Comparison of ENCODE assay signal across 8 mouse cellular contexts in genomic region chr7:82648353-82649080, GRCm38 (mm10). TPM values are rescaled to one million over a fixed set of nuclear protein-coding genes. Genes with fewer than 3 reads are reported as not detected.
A peak's percentile ranks its signal among the peaks of the same experiment; 100 is the strongest.
DNase-seq lines count a peak whose midpoint lies in the region; ATAC-seq lines count a peak whose summit lies in the region.

Gene Saxo2, minus strand, starts transcription at chr7:82648528.
Gene Efl1, plus strand, starts transcription at chr7:82648614.

- peak; percentile 98 for DNase-seq in ZHBTc4 (ENCODE audit: low read depth, low spot score)
- peak; percentile 93 for DNase-seq in gastrocnemius, adult 8-10 months (ENCODE audit: low spot score in 2 of 2)
- peak; percentile 72 for DNase-seq in hindlimb bud, embryonic 11.5 days (ENCODE audit: extremely low spot score, low read depth, low spot score)
- peak; percentile 94 to 97 for DNase-seq in left cerebral cortex, adult 8-10 months (ENCODE audit: low spot score in 2 of 2)
- peak; percentile 98 for DNase-seq in right cerebral cortex, postnatal 10 days (ENCODE audit: low spot score in 2 of 2)
- peak; percentile 94 for DNase-seq in urinary bladder, postnatal 25 days (ENCODE audit: low spot score)

- H3K4me3 ChIP-seq in megakaryocyte, embryonic 14.5 days (replicated peaks), result peak within 1 kb of the TSS; percentile 97

- H3K27me3 ChIP-seq in megakaryocyte, embryonic 14.5 days (replicated peaks), result peaks cover 2% of the 10 kb centered on the region

- peaks cover 32% of the 10 kb centered on the region for H3K36me3 ChIP-seq in megakaryocyte, embryonic 14.5 days (replicated peaks; ENCODE audit: low read length)

- H3K9me3 ChIP-seq in megakaryocyte, embryonic 14.5 days, result no peaks in the 10 kb centered on the region

- H3K4me1 ChIP-seq in megakaryocyte, embryonic 14.5 days, result peaks cover 28% of the 10 kb centered on the region

- ATAC-seq in common myeloid progenitor, adult 5-6 weeks (replicated peaks; ENCODE audit: low read depth, poor library complexity, severe bottlenecking), result peak; percentile 99

RNA-seq across cellular contexts. Expression of gene Saxo2, which starts in this region (rescaled TPM):
- 0.44 and 0.64 TPM in 2 replicates for total RNA-seq in common myeloid progenitor, adult 5-6 weeks (2017)
- total RNA-seq in gastrocnemius, adult 8-10 months (2022), result 1 to 10 TPM; 3.4 to 4.6 (median 4.2) TPM
- 10 to 100 TPM in 1 of 4 experiments, 1 to 10 TPM in 3; 5.5 to 10.0 (median 8.8) TPM for total RNA-seq in left cerebral cortex, adult 8-10 months (2022)
- 1.4 TPM in 1 of 2 replicates, not detected in the other for polyA plus RNA-seq in megakaryocyte, embryonic 14.5 days (2012; ENCODE audit: insufficient read depth, low replicate concordance)

RNA-seq across cellular contexts. Expression of gene Efl1, which starts in this region (rescaled TPM):
- 25.4 and 28.6 TPM in 2 replicates for total RNA-seq in common myeloid progenitor, adult 5-6 weeks (2017)
- 10 to 100 TPM in 1 of 4 experiments, 1 to 10 TPM in 3; 7.4 to 10.8 (median 8.5) TPM for total RNA-seq in gastrocnemius, adult 8-10 months (2022)
- 10 to 100 TPM; 15.2 to 17.5 (median 15.9) TPM for total RNA-seq in left cerebral cortex, adult 8-10 months (2022)
- polyA plus RNA-seq in megakaryocyte, embryonic 14.5 days (2012; ENCODE audit: insufficient read depth, low replicate concordance), result 0.61 and 3.8 TPM in 2 replicates

Comparison
In these comparisons a context has a peak if more than half of its experiments do, and no peak if none do; other contexts are left out.
1. Peak in every context shown above with its lines: DNase-seq, ATAC-seq and H3K4me3 ChIP-seq.